Mouse (Mus musculus) midbrain, embryonic 11.5 days (tissue): Measurements from ENCODE around the gene Scrt2. TPM values are rescaled to one million over a fixed set of nuclear protein-coding genes. Genes with fewer than 3 reads are reported as not detected.

Source experiments
- ATAC-seq: fragments of 200-750 bp; cut with Nextera tagmentation; 2 replicates; pipeline ENCODE4 v1.8.0; 2017; ENCODE audit warnings: moderate TSS enrichment, moderate library complexity; ENCODE audit not compliant: low FRiP score
- DNase-seq: peaks from one replicate; pipeline ENCODE4 v3.0.0; 2015; ENCODE audit warnings: low spot score; ENCODE audit errors: missing footprints
- H3K27ac ChIP-seq: fragments of 300-500 bp; sonication (generic); 2 replicates; pipeline ENCODE4 v1.5.1; 2014; ENCODE audit warnings: low read depth, low read length
- H3K27me3 ChIP-seq: fragments of 300-500 bp; sonication (generic); 2 replicates; pipeline ENCODE4 v1.6.1; 2014; ENCODE audit warnings: mild to moderate bottlenecking, low read length, moderate library complexity, mixed read lengths; ENCODE audit not compliant: control insufficient read depth, insufficient read depth
- H3K36me3 ChIP-seq: fragments of 300-500 bp; sonication (generic); 2 replicates; pipeline ENCODE4 v1.6.1; 2014; ENCODE audit warnings: mild to moderate bottlenecking, low read length, moderate library complexity, mixed read lengths; ENCODE audit not compliant: control insufficient read depth, insufficient read depth
- H3K4me1 ChIP-seq: fragments of 300-500 bp; sonication (generic); 2 replicates; pipeline ENCODE4 v1.6.1; 2014; ENCODE audit warnings: low read length; ENCODE audit not compliant: control insufficient read depth, insufficient read depth
- H3K4me2 ChIP-seq: fragments of 300-500 bp; sonication (generic); 2 replicates; pipeline ENCODE4 v1.6.1; 2014; ENCODE audit warnings: mild to moderate bottlenecking, moderate library complexity
- H3K4me3 ChIP-seq: fragments of 300-500 bp; sonication (generic); 2 replicates; pipeline ENCODE4 v1.5.1; 2014; ENCODE audit warnings: low read depth, low read length
- H3K9ac ChIP-seq: fragments of 300-500 bp; sonication (generic); 2 replicates; pipeline ENCODE4 v1.6.1; 2014; ENCODE audit warnings: low read length
- H3K9me3 ChIP-seq: fragments of 300-500 bp; sonication (generic); 2 replicates; pipeline ENCODE4 v1.6.1; 2016; ENCODE audit warnings: low read length; ENCODE audit not compliant: control insufficient read depth
- WGBS: fragments of 180-500 bp; shearing (Covaris S2); extraction: QIAGEN DNeasy Blood & Tissue Kit; methylation state at CpG from one replicate; pipeline ENCODE4 v1.1.7; 2014; 5-methylcytosine and 5-hydroxymethylcytosine counted together
- polyA plus RNA-seq: library from polyadenylated mRNA; unstranded; fragments of >200 nt; fragmentation: Nextera tagmentation; extraction: Ambion mirVana; gene quantifications from 2 replicates; pipeline ENCODE4 v1.2.1, GENCODE M21; 2014

Scrt2 gene
- polyA plus RNA-seq, 1 experiment from 2014 or later = 11.0 TPM

GRCm38 (mm10) chr2:152108702-152109101, 27.4 kb downstream of the Scrt2 start:
- no peak for ATAC-seq
- no peak for DNase-seq
- 86% methylated on average over 7 of the region's 7 CpGs for WGBS

GRCm38 (mm10) chr2:152109386-152109785, 28.1 kb downstream of the Scrt2 start:
- Histone ChIP-seq H3K36me3 (no peaks in the 10 kb centered on the region; the same call in 1 of the 2 replicates), H3K4me3 (no peak overlapping the region), H3K4me1 (peaks cover 9% of the 10 kb centered on the region), H3K27me3 (no peaks in the 10 kb centered on the region), H3K4me2 (no peak overlapping the region), H3K9me3 (no peaks in the 10 kb centered on the region), H3K9ac (no peak overlapping the region), H3K27ac (no peak overlapping the region)
- ATAC-seq = no peak
- no peak for DNase-seq
- WGBS = 81% methylated on average over 5 of the region's 5 CpGs

More at GRCm38 (mm10) chr2:152108702-152109101, 27.4 kb downstream of the Scrt2 start:
- Histone ChIP-seq H3K27ac (no peak overlapping the region), H3K4me1 (peaks cover 6% of the 10 kb centered on the region; the same call in 1 of the 2 replicates), H3K4me2 (no peak overlapping the region), H3K27me3 (no peaks in the 10 kb centered on the region), H3K9me3 (no peaks in the 10 kb centered on the region), H3K36me3 (no peaks in the 10 kb centered on the region; the same call in 1 of the 2 replicates), H3K9ac (no peak overlapping the region), H3K4me3 (no peak overlapping the region)

- 72% methylated on average over 2 of the region's 2 CpGs for WGBS
- Histone ChIP-seq H3K4me3 (no peak overlapping the region), H3K27me3 (no peaks in the 10 kb centered on the region), H3K27ac (no peak overlapping the region), H3K9ac (no peak overlapping the region), H3K4me1 (peaks cover 14% of the 10 kb centered on the region), H3K4me2 (no peak overlapping the region), H3K36me3 (no peaks in the 10 kb centered on the region; the same call in 1 of the 2 replicates), H3K9me3 (no peaks in the 10 kb centered on the region)
- ATAC-seq (no peak), DNase-seq (no peak)
Observed at GRCm38 (mm10) chr2:152111311-152111710, 30.0 kb downstream of the Scrt2 start.

GRCm38 (mm10) chr2:152111920-152112319, 30.6 kb downstream of the Scrt2 start:
- peak; percentile 100 for DNase-seq
- 9% methylated on average over 7 of the region's 7 CpGs for WGBS

GRCm38 (mm10) chr2:152112490-152112889, 31.2 kb downstream of the Scrt2 start:
- ATAC-seq (no peak), DNase-seq (no peak)
- Histone ChIP-seq H3K36me3 (no peaks in the 10 kb centered on the region; the same call in 1 of the 2 replicates), H3K27ac (no peak overlapping the region), H3K4me3 (no peak overlapping the region), H3K4me1 (peaks cover 14% of the 10 kb centered on the region), H3K9ac (no peak overlapping the region), H3K9me3 (no peaks in the 10 kb centered on the region), H3K27me3 (no peaks in the 10 kb centered on the region), H3K4me2 (no peak overlapping the region)
- WGBS = 86% methylated on average over 5 of the region's 5 CpGs

More at GRCm38 (mm10) chr2:152111920-152112319, 30.6 kb downstream of the Scrt2 start:
- Histone ChIP-seq H3K4me3 (no peak overlapping the region), H3K9ac (no peak overlapping the region), H3K9me3 (no peaks in the 10 kb centered on the region), H3K4me2 (no peak overlapping the region), H3K27ac (no peak overlapping the region), H3K4me1 (peaks cover 14% of the 10 kb centered on the region), H3K27me3 (no peaks in the 10 kb centered on the region), H3K36me3 (no peaks in the 10 kb centered on the region; the same call in 1 of the 2 replicates)
- peak; percentile 74 for ATAC-seq

- Histone ChIP-seq H3K27me3 (no peaks in the 10 kb centered on the region), H3K9me3 (no peaks in the 10 kb centered on the region), H3K9ac (no peak overlapping the region), H3K4me3 (no peak overlapping the region), H3K36me3 (no peaks in the 10 kb centered on the region), H3K27ac (no peak overlapping the region), H3K4me2 (no peak overlapping the region), H3K4me1 (peaks cover 14% of the 10 kb centered on the region)
- 69% methylated on average over 10 of the region's 10 CpGs for WGBS
- ATAC-seq (no peak), DNase-seq (no peak)
Observed at GRCm38 (mm10) chr2:152112970-152113369, 31.6 kb downstream of the Scrt2 start.

- H3K27ac ChIP-seq = no peak overlapping the region
- peak; percentile 80 for ATAC-seq
Observed at GRCm38 (mm10) chr2:152114057-152114975, 33.0 kb downstream of the Scrt2 start.

GRCm38 (mm10) chr2:152117694-152118093, 36.4 kb downstream of the Scrt2 start:
- Histone ChIP-seq H3K9me3 (no peaks in the 10 kb centered on the region), H3K4me3 (no peak overlapping the region), H3K4me1 (peaks cover 14% of the 10 kb centered on the region), H3K9ac (no peak overlapping the region), H3K27me3 (no peaks in the 10 kb centered on the region), H3K4me2 (no peak overlapping the region), H3K27ac (no peak overlapping the region), H3K36me3 (no peaks in the 10 kb centered on the region)
- DNase-seq (no peak), ATAC-seq (no peak)
- 92% methylated on average over 7 of the region's 7 CpGs for WGBS

More at GRCm38 (mm10) chr2:152114057-152114975, 33.0 kb downstream of the Scrt2 start:
- peaks cover 14% of the 10 kb centered on the region for H3K4me1 ChIP-seq
- DNase-seq = peak; percentile 92
- H3K4me2 ChIP-seq = peak overlapping the region; percentile 48
- no peaks in the 10 kb centered on the region for H3K9me3 ChIP-seq
- peak overlapping the region; percentile 17 for H3K4me3 ChIP-seq
- 12% methylated on average over 34 of the region's 36 CpGs for WGBS
- no peaks in the 10 kb centered on the region for H3K27me3 ChIP-seq
- no peaks in the 10 kb centered on the region for H3K36me3 ChIP-seq
- H3K9ac ChIP-seq = peak overlapping the region; percentile 46

GRCm38 (mm10) chr2:152119228-152119865, 38.0 kb downstream of the Scrt2 start:
- 61% methylated on average over 6 of the region's 6 CpGs for WGBS
- ATAC-seq (no peak), DNase-seq (no peak)
- H3K4me2 ChIP-seq = no peak overlapping the region
- no peak overlapping the region for H3K9ac ChIP-seq
- H3K27me3 ChIP-seq = no peaks in the 10 kb centered on the region
- H3K4me1 ChIP-seq = peaks cover 11% of the 10 kb centered on the region
- H3K4me3 ChIP-seq = no peak overlapping the region
- H3K9me3 ChIP-seq = no peaks in the 10 kb centered on the region
- H3K36me3 ChIP-seq = no peaks in the 10 kb centered on the region
- H3K27ac ChIP-seq = no peak overlapping the region
